Mouse (Mus musculus) heart, adult 18-20 months (tissue): ENCODE data around the gene Atf6b. TPM values are rescaled to one million over a fixed set of nuclear protein-coding genes. Genes with fewer than 3 reads are reported as not detected.

ENCODE experiments used
- DNase-seq, 2 experiments: peaks; one replicate each; pipeline ENCODE4 v3.0.0; 2021 to 2022; ENCODE audit warnings: mixed read lengths in 1 of 2
- long read RNA-seq, 2 experiments: library from polyadenylated mRNA; stranded (forward); transcript quantifications; one replicate each; pipeline ENCODE4 v2.0.0; 2021
- total RNA-seq, 2 experiments: library from RNA; stranded (reverse); gene quantifications; 2 replicates each; pipeline ENCODE4 v1.2.3; 2021

Gene Atf6b
- 10 to 100 TPM; 15.5 to 17.2 TPM for total RNA-seq
- long read RNA-seq, experiment 1, transcript Atf6b-201 (18 exons, 2,566 nt): major isoform, 23 of 36 reads
- long read RNA-seq, experiment 1, partial matches to known transcripts: 6 of 36 reads
- long read RNA-seq, experiment 1, other reads (novel, unspliced or antisense): 7 of 36 reads
- long read RNA-seq, experiment 2, transcript Atf6b-201 (18 exons, 2,566 nt): major isoform, 13 of 17 reads
- long read RNA-seq, experiment 2, partial matches to known transcripts: 2 of 17 reads
- long read RNA-seq, experiment 2, other reads (novel, unspliced or antisense): 2 of 17 reads

DNA sequence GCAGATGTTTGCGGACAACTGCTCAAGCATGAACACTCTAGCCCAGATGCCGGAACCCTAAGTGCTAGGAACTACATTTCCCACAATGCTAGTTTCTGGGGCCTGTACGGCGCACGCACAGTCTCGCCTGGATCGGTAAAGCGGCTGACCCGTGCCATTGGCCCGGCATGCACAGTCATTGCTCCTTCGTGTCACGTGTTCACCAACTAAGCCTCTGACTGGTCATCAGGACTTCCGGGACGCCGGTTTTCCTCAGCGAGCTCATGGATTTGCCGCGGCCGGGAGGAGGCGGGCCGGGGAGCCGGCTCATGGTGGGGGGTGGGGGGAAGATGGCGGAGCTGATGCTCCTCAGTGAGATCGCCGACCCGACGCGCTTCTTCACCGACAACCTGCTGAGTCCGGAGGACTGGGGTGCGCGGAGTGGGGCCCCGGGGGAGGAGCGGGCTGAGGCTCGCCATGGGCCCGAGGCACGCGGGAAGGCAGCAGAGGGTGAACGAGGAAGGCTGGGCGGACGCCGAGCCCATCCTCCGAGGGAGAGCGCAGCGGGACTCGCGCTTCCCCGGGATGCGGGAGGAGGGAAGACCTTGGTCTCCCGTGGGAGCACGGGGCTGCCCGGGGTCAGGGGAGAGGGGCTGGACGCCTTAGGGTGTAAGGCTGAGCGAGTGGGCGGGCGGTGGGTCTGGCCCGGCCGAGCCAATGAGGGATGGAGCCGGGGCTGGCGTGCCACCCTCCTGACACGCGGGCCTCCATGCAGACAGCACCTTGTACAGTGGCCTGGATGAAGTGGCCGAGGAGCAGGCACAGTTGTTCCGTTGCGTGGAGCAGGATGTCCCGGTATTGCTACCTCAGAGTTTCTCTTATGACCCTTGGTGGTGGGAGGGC is at the start of gene Atf6b:
Gene Atf6b, plus strand, starts transcription at position 241 of the 882 bp plus-strand sequence.
- DNase-seq: peak; percentile 94 to 99

DNA sequence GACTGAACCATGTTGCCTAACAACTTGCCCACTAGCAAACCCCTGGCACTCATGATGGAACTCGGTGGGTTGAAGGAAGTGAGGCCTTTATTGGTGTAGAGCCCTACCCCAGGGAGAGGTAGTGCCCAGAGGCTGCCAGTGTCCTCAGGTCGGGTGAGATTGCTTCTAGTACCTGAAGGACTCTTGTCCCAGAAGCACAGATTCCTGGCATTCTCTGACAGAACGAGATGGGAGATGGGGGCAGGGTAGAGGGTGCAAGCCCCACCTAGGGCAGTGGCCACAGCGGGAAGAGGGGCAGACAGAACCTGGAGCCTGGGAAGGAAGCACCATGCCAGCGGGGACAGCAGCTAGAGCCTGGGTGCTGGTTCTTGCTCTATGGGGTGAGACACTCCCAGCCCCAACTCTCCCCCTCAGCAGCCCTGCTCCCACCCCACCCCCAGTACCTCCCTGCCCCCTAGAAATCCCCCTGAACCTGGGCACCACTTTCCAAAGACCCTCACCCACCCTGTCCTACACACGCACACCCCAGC is 49.3 kb upstream of the Atf6b start, which contains the start of gene Ager:
Gene Ager, plus strand, starts transcription at position 297 of the 530 bp plus-strand sequence.
- DNase-seq: no peak

DNA sequence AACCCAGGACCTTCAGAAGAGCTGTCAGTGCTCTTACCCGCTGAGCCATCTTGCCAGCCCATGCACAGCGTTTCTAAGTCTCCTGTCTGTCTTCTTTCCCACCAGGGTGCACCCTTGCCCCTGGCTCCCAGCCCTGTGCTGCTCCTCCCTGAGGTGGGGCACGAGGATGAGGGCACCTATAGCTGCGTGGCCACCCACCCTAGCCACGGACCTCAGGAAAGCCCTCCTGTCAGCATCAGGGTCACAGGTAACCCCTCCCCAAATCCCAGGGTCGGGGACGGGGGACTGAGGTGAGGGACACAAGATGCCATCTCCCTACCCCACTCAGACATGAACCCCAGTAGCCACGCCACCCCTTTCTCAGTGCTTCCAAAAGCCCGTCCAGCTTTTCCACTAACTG is 47.1 kb upstream of the Atf6b start:
- DNase-seq: no peak

DNA sequence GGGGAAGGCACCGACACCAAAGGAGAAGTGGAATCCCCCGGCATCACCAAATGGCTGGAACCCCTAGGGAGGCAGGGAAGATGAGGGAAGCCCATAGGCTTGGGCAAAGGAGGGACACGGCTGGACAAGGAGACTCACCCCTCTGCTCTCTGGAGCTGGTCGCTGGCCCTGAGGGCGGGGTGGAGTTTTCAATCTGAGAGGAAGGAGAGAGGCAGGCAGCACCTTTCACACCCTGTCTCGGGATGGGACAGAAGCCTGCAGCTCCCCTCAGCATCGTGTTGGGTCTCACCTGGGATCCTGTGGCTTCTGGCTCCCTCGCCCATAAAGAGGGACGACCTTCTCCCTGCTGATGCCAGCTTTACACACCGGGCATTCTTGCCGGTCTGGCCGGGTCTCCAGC is 45.1 kb upstream of the Atf6b start:
- DNase-seq: no peak

DNA sequence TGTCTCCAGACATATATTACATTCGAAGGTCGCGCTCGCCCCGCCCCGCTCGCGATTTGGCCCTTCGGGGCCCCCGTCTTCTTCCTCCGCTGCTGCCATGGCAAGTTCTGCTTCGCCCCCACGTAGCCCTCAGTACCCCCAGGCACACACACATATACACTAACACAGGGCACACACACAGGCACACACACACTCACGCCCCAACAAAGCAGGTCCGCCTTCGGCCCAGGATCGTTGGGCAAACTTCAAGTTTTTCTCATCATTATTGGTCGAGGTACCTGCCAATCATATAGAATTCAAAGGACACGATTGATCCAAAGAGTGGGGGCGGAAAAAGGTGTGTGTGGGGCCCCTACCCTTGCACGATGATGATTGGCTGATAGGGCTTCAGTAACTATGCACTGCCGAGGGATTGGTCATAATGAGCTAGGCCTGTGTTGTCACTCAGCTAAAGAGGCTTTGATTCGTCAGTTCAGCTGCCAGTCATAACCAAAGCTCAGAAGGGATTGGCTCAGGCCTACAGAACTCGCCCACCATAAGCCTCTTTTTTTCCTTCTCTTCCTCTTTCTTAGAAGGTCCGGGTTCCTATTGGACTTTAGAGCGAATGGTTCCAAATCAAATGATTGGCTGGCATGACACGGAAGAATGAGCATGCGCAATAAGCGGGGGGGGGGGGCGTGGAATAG is 43.4 kb upstream of the Atf6b start, which contains the start of gene Rnf5:
Gene Rnf5, minus strand, starts transcription at position 316 of the 686 bp plus-strand sequence.
- peak; percentile 100 for DNase-seq

DNA sequence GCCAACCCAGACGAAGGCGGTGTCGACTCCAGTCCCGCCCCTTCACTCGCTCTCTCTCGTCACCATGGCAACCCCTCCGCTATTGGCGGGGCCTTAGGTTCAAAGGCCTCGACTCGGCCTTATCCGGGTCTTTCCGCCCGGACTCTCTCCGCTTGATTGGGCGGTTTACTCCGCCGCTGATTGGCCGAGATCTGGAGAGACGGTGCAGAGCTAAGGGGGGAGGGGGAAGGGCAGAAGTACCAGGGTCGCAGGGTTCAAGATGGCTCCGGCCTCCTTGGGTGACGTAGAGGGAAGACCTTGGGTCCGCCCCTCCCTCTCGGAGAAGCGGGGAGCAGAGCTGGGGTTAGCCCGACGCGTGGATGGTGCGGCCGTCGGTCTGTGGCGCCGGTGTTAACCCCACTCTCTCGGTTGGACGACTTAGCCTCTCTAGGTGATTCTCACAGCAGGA is 42.9 kb upstream of the Atf6b start, which contains the start of gene Agpat1:
Gene Agpat1, plus strand, starts transcription at position 202 of the 448 bp plus-strand sequence.
- peak; percentile 98 to 100 for DNase-seq

DNA sequence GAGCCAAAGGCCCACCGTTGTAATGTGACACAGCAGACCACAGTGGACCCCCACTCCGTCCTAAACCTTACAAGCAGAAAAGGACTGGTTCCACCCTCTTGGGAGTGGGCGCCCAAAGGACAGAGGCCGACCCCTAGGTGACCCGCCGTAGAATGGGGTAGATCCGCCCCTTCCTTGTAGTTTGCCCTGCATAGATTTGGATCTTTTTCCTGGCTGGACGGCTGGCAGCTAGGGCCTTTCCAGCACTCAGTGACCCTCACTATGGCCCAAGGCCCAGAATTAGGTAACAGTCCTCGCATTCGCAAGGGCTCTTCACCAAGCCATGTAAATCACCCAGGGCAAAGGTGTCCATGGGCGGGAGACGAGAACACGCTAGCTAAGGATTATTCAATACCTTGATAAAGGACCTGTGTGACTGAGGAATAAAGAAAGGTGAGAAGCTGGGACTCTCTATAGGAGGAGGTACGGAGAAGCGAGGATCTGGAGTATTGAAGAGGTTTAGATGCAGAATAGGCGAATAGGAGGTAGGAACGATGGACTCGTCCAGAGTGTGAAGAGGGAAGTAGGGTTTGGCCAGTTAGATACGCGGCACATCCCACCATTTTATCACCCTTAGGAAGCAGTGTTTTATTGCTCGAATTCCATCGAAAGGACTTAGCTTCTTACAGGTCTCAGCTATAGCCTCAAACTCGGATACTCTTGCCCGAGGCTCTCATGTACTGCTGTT is 42.3 kb upstream of the Atf6b start:
- peak in 1 of 2 experiments; percentile 61 for DNase-seq

DNA sequence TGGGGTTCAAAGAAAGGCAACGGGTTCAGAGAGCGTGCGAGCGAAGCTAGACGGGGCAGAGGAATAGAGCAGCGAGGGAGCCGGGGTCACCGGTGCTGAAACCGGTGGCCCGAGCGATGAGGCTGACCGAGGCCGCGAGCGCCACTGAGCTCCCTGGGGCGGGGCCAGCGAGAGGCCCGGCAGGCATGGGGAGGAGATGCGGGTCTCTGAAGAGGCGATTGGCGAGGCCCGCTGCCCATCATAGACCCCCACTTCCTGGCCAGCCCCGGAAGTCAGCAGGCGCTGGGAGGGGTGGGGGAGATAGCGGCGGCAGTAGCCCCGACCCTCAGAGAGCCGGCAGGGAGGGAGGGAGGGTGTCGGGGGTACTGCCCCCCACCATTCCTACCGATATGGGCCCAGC is 41.3 kb upstream of the Atf6b start:
- DNase-seq: peak; percentile 97 to 98

DNA sequence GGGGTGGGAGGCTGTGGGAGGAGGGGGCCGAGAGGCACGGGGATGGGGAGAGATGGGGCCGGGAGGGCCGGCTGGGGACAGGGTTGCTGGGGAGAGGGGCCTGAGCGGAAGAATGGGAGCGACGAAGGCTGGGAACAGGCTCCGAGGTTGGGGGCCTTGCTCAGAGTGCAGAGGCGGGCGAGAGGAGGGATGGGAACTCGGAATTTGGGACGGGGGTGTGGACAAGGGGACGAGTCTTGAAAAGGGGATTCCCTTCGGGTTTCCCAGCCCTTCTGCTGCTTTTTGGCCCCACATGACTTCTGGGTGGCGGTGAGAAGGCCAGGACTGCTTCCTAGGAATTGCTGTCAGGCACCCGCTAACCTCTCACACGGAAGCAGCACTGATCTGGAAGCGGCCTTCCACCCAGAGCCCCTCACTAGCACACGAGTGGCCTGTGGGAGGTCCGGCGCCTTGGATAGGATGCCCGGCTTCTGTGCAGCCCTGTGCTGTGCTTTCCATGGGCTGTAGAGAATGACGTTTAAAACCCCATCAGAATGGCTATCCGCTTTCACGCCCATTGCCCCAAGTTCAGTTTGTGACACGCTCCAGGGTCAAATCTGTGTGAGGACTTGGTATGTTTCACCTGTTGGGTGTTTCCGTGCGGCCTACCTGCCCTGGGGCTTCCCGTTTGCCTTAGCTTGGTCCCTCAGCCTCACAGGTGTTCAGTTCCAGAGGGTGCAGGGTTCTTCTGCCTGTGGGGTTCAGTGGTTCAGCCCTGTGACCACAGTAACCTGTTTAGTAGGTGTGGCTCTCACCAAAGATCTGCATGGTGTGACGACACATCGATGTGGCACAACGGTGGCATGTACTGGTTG is 40.5 kb upstream of the Atf6b start:
- no peak for DNase-seq

DNA sequence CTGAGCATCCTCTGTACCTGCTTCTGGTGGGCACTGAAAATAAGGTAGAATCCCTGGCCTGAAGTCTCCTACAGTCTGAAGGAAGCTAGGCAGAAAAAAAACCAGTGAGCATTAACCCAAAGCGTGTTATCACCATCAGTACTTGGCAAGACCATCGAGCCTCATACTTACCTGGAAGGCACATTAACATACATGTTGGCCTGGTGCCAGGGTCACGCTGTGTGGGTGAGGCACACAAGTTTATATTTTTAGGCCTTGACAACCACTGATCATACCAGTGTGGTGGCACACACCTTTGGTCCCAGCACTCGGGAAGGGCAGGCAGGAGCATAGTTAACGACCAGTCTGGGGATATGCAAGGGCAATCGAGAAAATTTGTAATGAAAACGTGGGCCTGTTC is 38.9 kb upstream of the Atf6b start:
- no peak for DNase-seq

DNA sequence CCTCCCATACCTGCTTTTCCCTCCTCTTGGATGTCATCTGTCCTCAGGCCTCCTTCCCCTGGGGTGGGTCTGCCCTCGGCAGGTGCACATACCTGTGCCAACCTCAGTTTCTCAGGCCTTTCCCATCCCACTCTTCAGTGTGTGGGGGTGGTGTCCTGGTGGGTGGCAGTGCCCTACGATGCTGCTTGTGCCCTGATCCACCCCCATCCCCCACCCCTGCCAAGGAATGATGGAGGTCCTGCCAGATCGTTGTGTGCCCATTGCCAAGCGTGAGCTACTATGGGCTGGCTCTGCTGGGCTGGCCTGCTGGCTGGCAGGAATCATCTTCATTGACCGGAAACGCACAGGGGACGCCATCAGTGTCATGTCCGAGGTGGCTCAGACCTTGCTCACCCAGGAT is 35.9 kb upstream of the Atf6b start:
- DNase-seq: no peak

DNA sequence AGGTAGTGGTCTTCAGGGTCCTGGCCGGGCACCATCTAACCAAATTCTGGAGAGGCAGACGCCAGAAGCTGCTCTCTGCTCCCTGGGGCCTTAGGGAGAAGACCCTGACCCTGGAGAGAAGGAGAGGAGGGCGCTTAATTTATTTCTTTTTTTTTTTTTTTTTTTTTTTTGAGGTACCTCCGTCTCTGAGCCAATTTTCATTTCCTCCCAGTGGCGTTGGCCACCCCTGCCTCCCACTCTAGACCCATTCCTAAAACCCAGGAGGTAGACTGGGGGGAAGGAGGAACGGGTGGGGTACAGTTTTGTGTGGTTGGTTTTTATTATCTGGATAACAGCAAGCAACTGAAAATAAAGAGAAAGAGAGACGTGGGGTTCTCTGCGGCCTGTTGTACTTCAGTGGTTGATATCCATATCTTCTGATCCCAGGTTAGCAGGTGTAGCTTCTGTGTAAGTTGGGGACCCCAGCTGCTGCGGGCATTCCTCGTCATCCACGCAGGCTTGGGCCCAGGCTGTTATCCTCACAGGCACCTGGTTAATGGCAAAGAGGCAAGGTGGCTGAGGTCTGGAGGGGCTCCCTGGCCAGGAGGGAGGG is 33.8 kb upstream of the Atf6b start:
- no peak for DNase-seq

DNA sequence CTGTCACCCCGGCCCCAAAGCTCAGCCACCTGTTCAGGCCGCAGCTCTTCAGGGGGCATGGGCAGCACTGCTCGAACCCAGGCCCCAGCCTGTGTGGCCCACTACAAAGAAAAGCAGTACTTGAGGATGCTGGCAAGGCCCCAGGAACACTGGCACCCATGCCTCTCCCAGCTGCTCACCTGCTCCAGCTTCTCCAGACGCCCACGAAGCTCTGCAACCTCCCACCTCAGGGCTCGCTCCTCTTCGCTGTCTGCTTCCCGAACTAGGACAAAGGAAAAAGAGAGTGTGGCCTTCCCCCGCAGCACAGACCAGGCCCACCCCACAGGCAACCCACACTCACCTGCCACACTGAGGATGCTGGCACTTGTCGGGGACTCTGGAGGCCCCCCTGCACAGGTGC is 33.1 kb upstream of the Atf6b start:
- DNase-seq: no peak

DNA sequence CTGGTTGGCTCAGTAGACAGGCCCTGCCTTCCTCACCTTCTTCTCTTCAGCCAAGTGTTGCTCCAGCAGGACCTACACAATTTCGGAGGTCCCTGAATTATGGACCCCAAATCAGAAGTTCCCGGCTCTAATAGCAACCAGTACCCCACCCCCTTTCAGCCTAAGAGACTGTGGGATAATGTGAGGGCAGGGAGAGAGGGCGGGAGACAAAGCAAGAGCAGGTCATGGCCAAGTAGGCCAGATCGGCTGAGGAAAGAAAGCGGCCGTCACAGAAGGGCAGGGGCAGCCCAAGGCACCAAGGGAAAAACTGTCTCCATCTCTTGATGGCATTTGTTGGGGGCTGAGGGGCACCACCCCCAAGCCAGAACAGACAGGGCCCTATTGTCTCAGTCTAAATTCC is 31.1 kb upstream of the Atf6b start, which contains the start of gene Egfl8:
Gene Egfl8, minus strand, starts transcription at position 101 of the 400 bp plus-strand sequence.
- DNase-seq: no peak

DNA sequence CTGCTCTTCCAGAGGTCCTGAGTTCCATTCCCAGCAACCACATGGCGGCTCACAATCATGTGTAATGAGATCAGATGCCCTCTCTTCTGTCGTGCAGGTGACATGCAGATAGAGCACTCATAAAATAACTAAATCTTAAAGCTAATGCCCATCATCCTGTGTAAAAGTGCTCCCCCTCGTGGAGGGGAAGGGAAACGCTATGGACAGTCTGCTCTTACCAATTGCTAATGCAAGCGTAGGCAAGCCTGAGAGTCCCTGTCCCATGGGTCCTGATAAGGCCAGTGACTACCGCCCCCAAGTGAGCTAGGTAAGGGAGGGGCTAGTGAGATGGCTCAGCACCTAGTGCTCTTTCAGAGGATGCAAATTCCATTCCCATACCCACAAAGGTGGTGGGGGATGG is 27.9 kb upstream of the Atf6b start:
- peak; percentile 71 to 89 for DNase-seq

DNA sequence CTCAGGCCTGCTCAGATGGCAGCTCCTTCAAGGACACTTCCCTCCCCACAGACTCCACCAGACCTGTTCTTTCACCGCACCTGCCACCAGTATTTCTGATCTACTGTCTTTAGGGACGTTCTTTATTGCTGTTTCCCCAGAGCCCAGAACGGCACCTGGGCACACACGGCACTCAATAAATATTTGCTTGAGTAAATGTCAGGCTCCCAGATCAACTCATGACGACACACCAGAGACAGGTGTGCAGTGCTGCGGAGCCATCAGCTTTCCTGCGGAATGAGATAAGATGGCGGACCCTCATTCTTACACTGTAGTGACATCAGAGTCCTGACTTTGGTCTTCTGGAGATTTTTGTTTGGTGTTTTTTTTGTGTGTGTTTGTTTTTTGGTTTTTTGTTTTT is 25.9 kb upstream of the Atf6b start:
- DNase-seq: no peak

DNA sequence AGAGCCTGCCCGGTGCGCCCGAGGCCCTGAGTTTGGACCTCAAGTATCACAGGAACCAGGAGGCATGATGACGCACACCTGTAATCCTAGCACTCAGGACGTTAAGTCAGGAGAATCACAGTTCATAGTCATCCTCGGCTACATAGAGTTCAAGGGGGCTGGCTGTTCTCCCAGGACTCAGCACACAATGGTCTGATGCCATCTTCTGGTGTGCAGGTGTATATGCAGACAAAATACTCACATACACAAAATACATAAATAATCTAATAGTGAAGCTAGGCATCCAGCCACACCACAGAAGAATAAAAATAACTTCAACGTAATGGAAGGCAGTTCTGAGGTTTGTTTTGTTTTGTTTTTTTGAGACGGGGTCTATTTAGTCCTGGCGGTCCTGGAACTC is 23.8 kb upstream of the Atf6b start:
- DNase-seq: no peak

DNA sequence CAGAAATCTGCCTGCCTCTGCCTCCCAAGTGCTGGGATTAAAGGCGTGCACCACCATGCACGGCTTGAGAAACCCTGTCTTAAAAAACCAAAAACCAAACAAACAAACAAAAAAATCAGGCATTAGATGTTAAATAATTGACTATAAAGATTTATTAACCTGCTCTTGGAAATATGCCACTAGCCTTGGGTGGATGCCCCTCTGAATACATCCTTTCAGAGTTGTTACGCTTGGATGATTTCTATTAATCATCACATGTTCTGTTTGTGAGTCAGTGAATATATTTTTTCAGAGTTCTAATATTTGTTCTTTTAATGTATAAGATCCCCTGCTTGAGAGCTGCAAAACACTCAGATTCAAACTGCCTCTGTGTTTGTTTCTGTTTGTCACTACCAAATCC is 22.0 kb upstream of the Atf6b start:
- no peak for DNase-seq

DNA sequence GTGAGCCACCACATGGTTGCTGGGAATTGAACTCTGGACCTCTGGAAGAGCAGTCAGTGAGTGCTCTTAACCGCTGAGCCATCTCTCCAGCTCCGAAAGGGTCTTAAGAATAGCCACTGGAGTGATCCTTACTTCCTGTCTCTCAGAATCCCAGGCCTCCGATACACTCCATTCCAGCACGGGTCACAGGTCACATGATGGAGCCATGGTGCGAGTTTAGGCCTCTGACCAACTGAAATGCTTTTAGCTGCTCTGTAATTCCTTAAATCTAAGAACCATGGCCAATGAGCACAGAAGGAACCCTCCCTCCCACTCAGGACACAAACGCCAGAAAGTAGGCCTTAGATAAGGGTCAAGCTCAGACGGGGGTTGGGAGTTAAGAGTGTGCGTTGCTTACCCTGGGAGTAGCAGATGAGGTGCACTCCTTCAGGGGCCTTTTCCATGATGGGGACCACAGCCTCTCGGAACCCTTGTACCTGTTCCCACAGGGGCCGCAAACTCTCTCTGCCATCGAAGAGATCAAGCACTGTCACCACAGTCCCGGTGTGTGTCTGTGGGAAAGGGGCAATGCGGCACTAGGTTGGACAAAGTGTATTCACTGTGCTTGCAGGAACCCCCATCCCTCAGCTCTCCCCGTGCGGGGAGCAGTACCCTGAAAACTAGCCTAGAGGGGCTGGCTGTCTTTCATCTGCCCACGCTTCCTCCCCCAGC is 20.7 kb upstream of the Atf6b start:
- no peak for DNase-seq

DNA sequence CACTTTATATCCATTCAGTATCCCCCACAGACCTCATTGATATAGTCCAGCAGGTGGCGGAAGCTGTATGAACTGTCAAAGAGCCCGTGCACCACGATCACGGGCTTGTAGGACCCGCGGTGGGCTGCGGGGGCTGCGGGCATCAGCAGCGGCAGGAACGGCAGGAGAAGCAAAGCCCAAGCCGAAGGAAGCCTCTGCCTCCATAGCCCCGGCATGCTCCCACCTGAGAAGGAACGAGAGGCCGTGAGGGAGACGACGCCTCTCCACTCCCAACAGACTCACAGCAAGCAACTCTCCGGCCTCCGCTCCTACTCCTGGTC is 20.2 kb upstream of the Atf6b start:
- DNase-seq: no peak
